Mouse (Mus musculus) gastrocnemius, adult 8-10 months (tissue): ENCODE data around the gene Arx. TPM values are rescaled to one million over a fixed set of nuclear protein-coding genes. Genes with fewer than 3 reads are reported as not detected.

Experiments
- DNase-seq, 2 experiments: peaks; one replicate each; pipeline ENCODE4 v3.0.0; 2022; ENCODE audit warnings: low spot score in 2 of 2
- total RNA-seq, 4 experiments: library from RNA; stranded (reverse); gene quantifications; 2 replicates each; pipeline ENCODE4 v1.2.4; 2022

The Arx gene
- under 1 TPM; 0.27 to 0.44 (median 0.34) TPM for total RNA-seq

- DNase-seq, result no peak
These were observed at the start of gene Arx for GRCm38 (mm10) chrX:93286291-93286893. TSS of gene Arx (plus strand) at chrX:93286445.

GRCm38 (mm10) chrX:93251329-93251728 lies 34.9 kb upstream of the Arx start:
- no peak for DNase-seq

GRCm38 (mm10) chrX:93275689-93276088 lies 10.6 kb upstream of the Arx start:
- DNase-seq, result no peak

GRCm38 (mm10) chrX:93279940-93280339 lies 6.3 kb upstream of the Arx start:
- DNase-seq, result no peak

- DNase-seq, result no peak
These were observed 5.1 kb upstream of the Arx start for GRCm38 (mm10) chrX:93281028-93281723.

- DNase-seq, result no peak
These were observed 4.5 kb upstream of the Arx start for GRCm38 (mm10) chrX:93281756-93282155.

GRCm38 (mm10) chrX:93285091-93285490 lies 1.2 kb upstream of the Arx start:
- DNase-seq, result no peak

GRCm38 (mm10) chrX:93288339-93288738 lies 2.1 kb downstream of the Arx start:
- no peak for DNase-seq

- DNase-seq, result no peak
These were observed 2.8 kb downstream of the Arx start for GRCm38 (mm10) chrX:93289076-93289475.

GRCm38 (mm10) chrX:93289851-93290380 lies 3.7 kb downstream of the Arx start:
- no peak for DNase-seq

GRCm38 (mm10) chrX:93292031-93292430 lies 5.8 kb downstream of the Arx start:
- no peak for DNase-seq

- DNase-seq, result no peak
These were observed 8.7 kb downstream of the Arx start for GRCm38 (mm10) chrX:93294736-93295490.

GRCm38 (mm10) chrX:93295819-93296218 lies 9.6 kb downstream of the Arx start:
- DNase-seq, result no peak

- DNase-seq, result no peak
These were observed 10.8 kb downstream of the Arx start for GRCm38 (mm10) chrX:93297001-93297441.

- no peak for DNase-seq
These were observed 12.9 kb downstream of the Arx start for GRCm38 (mm10) chrX:93299046-93299626.

- DNase-seq, result no peak
These were observed 13.5 kb downstream of the Arx start for GRCm38 (mm10) chrX:93299771-93300170.

GRCm38 (mm10) chrX:93300183-93300815 lies 14.1 kb downstream of the Arx start:
- no peak for DNase-seq

- no peak for DNase-seq
These were observed 15.6 kb downstream of the Arx start for GRCm38 (mm10) chrX:93301798-93302197.

GRCm38 (mm10) chrX:93305780-93306179 lies 19.5 kb downstream of the Arx start:
- DNase-seq, result no peak

- no peak for DNase-seq
These were observed 31.3 kb downstream of the Arx start for GRCm38 (mm10) chrX:93317577-93317976.

GRCm38 (mm10) chrX:93319979-93320378 lies 33.7 kb downstream of the Arx start:
- no peak for DNase-seq
